Mouse (Mus musculus) central nervous system, embryonic 11.5 days (tissue): ENCODE measurements around the gene Agl. TPM values are rescaled to one million over a fixed set of nuclear protein-coding genes. Genes with fewer than 3 reads are reported as not detected.

Experiments
- polyA plus RNA-seq: library from polyadenylated mRNA; depleted of rRNA; stranded (reverse); fragments of >200 nt; gene quantifications from 2 replicates; pipeline ENCODE4 v1.2.3, GENCODE M21; 2012; rRNA removed

The Agl gene
- polyA plus RNA-seq, result 9.6 and 13.7 TPM in 2 replicates

GRCm38 (mm10) chr3:116807811-116808506, at the start of gene Agl:
Gene Agl (minus strand): TSS chr3:116808166.

GRCm38 (mm10) chr3:116712436-116712881, 95.5 kb downstream of the Agl start, which contains the start of gene Slc35a3:
Gene Slc35a3 (minus strand): TSS chr3:116712831.

Other genes with a start within 250 kb of the Agl start
- gene Lrrc39, start 245.2 kb downstream of the Agl start, polyA plus RNA-seq, result 0.89 and 1.5 TPM in 2 replicates
- 20.2 and 23.8 TPM in 2 replicates for gene Sass6, start 213.2 kb downstream of the Agl start, polyA plus RNA-seq
- 31.8 TPM in 2 replicates for gene Trmt13, start 193.6 kb downstream of the Agl start, polyA plus RNA-seq
- 25.1 and 46.7 TPM in 2 replicates for gene Mfsd14a, start 145.5 kb downstream of the Agl start, polyA plus RNA-seq
- not detected in 2 replicates for gene Gm43191, start 126.9 kb downstream of the Agl start, polyA plus RNA-seq
- 7.3 and 13.9 TPM in 2 replicates for gene Slc35a3, start 95.3 kb downstream of the Agl start, polyA plus RNA-seq
- 7.0 and 7.7 TPM in 2 replicates for gene Frrs1, start 51.3 kb upstream of the Agl start, polyA plus RNA-seq
- not detected in 2 replicates for gene 4930455H04Rik, start 160.1 kb upstream of the Agl start, polyA plus RNA-seq
- 5.1 and 5.3 TPM in 2 replicates for gene Palmd, start 160.8 kb upstream of the Agl start, polyA plus RNA-seq